Mouse (Mus musculus) liver, adult 2 months (tissue): ENCODE results near the gene Pls3.
"Not testable (repeated sequence)": the region's sequence is repeated elsewhere in the genome, so short reads cannot be mapped to it uniquely, and the experiment has no call there.

Source experiments
- CTCF ChIP-seq: fragments of 200-500 bp; IDR thresholded peaks from 2 replicates; pipeline ENCODE4 v1.5.1; 2011; ENCODE audit warnings: low read depth, low read length, control low read depth
- POLR2A ChIP-seq: fragments of 200-500 bp; IDR thresholded peaks from 2 replicates; pipeline ENCODE4 v1.6.1; 2011; ENCODE audit warnings: low read length, control low read depth; ENCODE audit not compliant: insufficient read depth; ENCODE audit errors: extremely low read depth

GRCm38 (mm10) chrX:75750126-75750725 is 124.8 kb downstream of the Pls3 start:
- not testable (repeated sequence) for TF ChIP-seq CTCF, POLR2A
